Mouse (Mus musculus): ENCODE measurements around the gene Ssc5d.

Gene Ssc5d

GRCm38 (mm10) chr7:4919971-4920370, 5.6 kb upstream of the Ssc5d start:
- in situ Hi-C loops (cut with MboI) = no loop called here

GRCm38 (mm10) chr7:4920496-4920895, 5.1 kb upstream of the Ssc5d start:
- in situ Hi-C loops (cut with MboI) = no loop called here

GRCm38 (mm10) chr7:4920976-4921823, 4.4 kb upstream of the Ssc5d start:
- in situ Hi-C loops (cut with MboI) = no loop called here

GRCm38 (mm10) chr7:4921824-4922482, 3.6 kb upstream of the Ssc5d start, which contains the start of gene Nat14:
Gene Nat14 (plus strand): TSS chr7:4922028.
- in situ Hi-C loops (cut with MboI) = no loop called here

DNA sequence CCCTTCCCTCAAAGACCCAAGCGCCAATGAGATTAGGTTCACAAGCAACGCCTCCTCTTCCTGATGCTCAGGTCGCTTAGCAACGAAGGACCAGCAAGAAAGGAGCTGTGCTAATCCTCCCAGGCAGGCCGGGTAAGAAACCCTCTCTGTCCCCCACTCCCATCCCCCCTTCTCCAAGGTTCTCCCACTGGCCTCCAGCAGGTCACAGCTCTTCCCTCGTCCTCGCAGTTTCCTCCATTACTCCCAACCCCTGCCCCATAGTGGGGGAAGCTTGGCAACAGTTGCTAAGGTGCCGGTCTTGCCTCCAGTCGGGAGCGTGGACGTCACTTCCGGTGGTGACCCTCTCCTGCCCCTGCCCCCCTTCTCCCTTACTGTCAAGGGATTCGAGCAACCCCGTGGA, 3.1 kb upstream of the Ssc5d start:
- in situ Hi-C loops (cut with MboI) = no loop called here

DNA sequence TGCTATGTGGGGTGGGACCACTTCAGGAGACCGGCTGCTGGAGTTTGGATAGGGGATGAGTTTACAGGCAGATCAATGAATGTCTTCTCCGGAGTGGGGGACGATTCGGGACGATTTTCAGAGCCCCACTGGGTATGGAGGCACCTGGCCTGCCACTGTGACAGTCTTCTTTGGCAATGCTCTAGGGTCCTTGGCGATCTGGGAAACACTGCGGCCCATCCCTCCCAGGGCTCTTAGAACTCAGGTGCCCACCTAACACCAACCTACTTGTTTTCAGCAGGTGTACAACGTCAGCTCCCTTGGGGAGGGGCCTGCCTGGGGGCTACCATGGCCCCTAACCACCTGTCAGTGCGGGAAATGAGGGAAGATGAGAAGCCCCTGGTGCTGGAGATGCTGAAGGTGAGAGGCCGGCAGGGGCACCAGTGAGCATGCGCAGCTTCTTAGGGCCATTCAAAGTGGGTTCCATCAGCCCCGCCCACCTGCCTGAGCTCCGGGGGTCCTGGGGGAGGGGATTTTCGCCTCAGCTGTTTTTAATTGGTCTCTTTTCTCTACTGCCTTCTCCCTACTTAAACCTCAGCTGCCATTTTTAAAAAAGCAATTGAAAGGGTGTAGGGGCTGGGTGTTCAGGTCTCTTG, 2.5 kb upstream of the Ssc5d start:
- in situ Hi-C loops (cut with MboI) = no loop called here

- in situ Hi-C loops (cut with MboI) = no loop called here
These were observed 1.8 kb upstream of the Ssc5d start for GRCm38 (mm10) chr7:4923586-4924364.

DNA sequence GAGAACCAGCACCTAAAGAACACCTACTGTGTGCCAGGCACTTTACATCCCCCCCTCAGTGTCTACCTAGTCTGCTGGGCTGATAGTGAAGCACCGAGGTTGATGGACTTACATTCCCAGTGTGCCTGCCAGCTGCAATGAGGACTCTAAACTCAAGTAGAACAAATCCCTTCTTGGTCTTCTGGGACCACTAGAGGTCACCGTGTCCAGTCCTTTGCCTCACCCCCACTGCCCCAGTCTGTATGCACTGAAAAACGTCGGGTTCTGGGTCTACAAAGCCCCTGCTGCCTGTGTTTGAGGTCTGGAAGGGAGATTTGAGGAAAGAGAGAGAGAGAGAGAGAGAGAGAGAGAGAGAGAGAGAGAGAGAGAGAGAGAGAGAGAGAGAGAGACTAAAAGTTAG, 1.1 kb upstream of the Ssc5d start:
- in situ Hi-C loops (cut with MboI) = no loop called here

- in situ Hi-C loops (cut with MboI) = no loop called here
These were observed 689 bp upstream of the Ssc5d start for GRCm38 (mm10) chr7:4924891-4925301.

GRCm38 (mm10) chr7:4926849-4927248, 1.3 kb downstream of the Ssc5d start:
- in situ Hi-C loops (cut with MboI) = no loop called here

DNA sequence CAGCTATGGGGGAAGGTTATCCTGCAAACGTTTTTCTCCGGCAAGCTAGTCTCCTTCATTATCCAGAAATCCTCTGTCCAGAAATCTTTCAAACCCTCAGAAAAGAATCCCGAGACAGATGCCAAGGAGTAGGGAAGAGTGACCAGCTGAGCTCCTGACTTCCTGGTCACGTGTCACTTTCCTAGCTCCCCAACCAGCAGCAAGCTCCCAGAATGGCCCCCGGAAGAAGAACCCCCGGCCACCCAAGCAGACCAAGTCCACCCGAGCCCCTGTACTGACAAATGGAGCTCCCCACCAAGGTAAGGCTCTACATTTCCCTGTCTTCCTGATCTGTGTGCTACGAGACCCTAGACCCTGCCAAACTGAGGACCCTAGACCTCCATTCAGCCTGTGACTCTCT, 2.1 kb downstream of the Ssc5d start:
- in situ Hi-C loops (cut with MboI) = no loop called here

GRCm38 (mm10) chr7:4928323-4928722, 2.7 kb downstream of the Ssc5d start:
- in situ Hi-C loops (cut with MboI) = no loop called here

GRCm38 (mm10) chr7:4933103-4933502, 7.5 kb downstream of the Ssc5d start:
- in situ Hi-C loops (cut with MboI) = no loop called here

GRCm38 (mm10) chr7:4934160-4934914, 8.8 kb downstream of the Ssc5d start:
- in situ Hi-C loops (cut with MboI) = no loop called here

GRCm38 (mm10) chr7:4936832-4937231, 11.2 kb downstream of the Ssc5d start:
- in situ Hi-C loops (cut with MboI) = no loop called here

DNA sequence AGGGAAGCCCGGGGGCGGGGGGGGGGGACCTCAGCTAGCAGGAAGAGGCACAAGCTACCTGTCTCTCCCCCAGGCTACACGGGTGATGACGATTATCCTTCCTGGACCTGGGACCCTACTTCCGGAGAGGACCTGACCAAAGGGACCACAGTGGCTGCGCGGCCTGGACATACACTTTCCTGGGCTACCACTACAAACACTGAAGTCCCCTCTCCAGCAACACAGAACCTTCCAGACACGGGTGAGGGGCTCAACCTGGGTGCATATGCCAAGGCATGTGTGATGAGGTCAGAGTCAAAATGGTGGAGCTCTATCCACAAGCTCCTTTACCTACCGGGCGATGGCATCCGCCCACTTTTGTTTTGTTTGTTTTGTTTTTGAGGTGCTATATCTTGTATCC, 11.8 kb downstream of the Ssc5d start:
- in situ Hi-C loops (cut with MboI) = no loop called here

DNA sequence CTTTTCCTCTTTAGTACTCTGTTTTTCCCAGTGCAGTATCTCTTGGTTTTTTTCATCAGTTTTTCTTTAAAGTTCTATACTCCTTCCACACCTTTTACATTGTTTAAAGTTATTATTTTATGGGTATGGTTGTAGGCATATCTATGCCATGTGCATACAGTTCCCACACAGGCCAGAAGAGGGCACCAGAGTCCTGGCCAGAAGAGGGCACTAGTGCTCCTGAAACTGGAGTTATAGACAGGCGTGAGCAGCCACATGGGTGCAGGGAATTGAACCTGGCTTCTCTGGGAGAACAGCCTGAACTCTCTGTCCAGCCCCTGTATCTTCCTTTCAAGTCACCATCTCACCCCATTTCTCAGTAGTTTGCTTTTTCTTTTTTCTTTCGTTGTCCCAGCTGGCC, 12.9 kb downstream of the Ssc5d start:
- in situ Hi-C loops (cut with MboI) = no loop called here

DNA sequence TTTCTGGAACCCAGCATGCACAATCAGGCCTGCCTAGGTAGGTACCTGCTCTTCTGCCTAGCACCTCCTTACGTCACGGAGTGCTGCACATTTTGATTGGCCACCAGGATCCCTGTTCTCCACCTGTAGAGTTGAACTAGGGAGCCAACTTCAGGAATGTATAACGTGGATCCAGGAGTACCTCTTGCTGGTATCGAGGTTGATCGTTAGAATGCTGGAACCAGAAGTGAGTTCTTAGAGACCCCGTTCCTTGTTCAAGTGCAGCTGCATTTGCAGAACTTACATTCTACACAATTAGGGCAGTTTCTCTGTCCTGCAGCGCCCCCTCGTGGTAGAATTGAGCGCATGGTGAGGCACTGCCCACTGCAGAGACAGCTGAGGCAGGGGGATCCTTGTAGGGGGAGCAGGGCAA, 14.5 kb downstream of the Ssc5d start:
- in situ Hi-C loops (cut with MboI) = loop anchor here (5.0 to 10.0 kb wide), 2 partner anchors 112 to 385 kb away; partner anchors contain the start of gene Zfp580

DNA sequence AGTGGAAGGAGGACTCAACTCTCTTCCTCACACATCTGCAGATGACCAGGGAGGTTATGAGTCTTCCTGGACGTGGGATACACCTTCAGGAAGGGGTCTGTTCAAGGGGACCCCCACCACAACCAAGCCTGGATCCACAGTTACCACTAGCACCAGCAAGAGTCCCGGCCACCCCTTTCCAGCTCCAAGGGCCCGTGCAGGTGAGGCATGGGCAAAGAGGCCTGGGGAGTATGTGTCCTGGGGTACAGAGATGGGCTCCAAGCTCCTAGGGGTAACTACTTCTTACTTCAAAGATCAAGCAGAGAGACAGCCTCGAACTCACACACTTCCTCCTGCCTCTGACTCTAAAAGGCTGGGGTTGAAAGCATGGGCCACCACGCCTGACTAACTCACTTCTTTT, 17.1 kb downstream of the Ssc5d start:
- in situ Hi-C loops (cut with MboI) = loop anchor here (5.0 to 10.0 kb wide), 2 partner anchors 110 to 388 kb away; partner anchors contain the start of gene Zfp580

DNA sequence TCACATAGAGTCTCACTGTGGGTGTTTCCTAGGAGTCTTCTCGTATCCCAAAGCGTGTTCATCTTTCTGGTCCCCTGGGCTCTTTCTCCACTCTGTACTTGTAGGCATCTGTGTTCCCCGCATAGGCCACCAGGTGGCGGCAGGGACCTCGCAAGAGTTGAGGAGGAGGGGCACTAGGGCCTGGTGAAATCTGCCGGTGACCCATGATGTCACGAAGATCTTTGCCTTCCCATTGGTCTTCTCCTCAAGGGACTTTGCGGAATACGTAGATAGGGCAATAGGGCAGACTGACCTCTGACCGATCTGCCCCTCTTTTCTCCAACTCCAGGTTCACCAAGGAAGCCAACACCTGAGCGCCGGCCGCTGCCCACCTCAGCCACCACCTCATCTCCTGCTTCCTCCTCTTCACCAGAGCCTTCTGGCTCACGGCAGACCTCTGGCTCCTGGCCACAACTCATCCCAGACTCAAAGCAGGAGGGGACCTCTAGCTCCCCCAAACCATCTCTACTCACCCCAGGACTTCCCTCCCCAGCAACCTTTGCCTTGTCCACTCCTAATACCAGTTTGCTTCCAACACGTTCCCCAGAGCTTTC, 17.7 kb downstream of the Ssc5d start:
- in situ Hi-C loops (cut with MboI) = loop anchor here (5.0 to 10.0 kb wide), 2 partner anchors 109 to 389 kb away; partner anchors contain the start of gene Zfp580

DNA sequence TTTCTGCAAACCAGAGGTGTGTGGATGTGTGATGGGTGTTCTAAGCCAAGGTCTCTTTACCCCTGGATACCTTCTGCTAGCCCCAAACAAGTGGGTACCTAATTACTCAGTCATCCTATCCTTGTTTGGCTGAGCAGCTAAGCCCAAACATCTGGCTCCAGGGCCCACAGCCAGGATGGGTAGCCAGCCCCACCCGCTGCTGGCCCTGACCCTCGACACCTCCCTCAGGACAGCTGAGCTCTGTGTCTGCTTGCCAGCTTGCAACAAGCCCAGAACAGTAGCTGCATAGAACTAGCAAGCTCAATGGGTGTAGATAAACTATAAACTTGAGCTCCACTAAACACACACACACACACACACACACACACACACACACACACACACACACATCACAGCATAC, 22.3 kb downstream of the Ssc5d start:
- in situ Hi-C loops (cut with MboI) = loop anchor here (10.0 kb wide), 1 partner anchor 393 kb away; no protein-coding TSS in a partner anchor

All from mature B cell (primary cell).